Comparison of ENCODE assay signal across 10 mouse cellular contexts in genomic region chr5:137553898-137554297, GRCm38 (mm10). TPM values are rescaled to one million over a fixed set of nuclear protein-coding genes. Genes with fewer than 3 reads are reported as not detected.
A peak's percentile ranks its signal among the peaks of the same experiment; 100 is the strongest.
DNase-seq lines count a peak whose midpoint lies in the region; ATAC-seq and TF ChIP-seq lines count a peak whose summit lies in the region.
"Had no signal": no experiment of that assay in that cellular context is flagged by ENCODE, and none has a peak within 500 bp of the region (broad histone marks: within the 10 kb centered on the region; RNA-seq: fewer than 3 reads in every experiment).

No protein-coding gene starts in this region.

- ATAC-seq in heart, embryonic 11.5 days (replicated peaks; ENCODE audit: insufficient number of reproducible peaks, low FRiP score, low TSS enrichment): no peak
- no peak for ATAC-seq in embryonic facial prominence, embryonic 13.5 days (ENCODE audit: insufficient number of reproducible peaks, insufficient read depth, low FRiP score, low TSS enrichment, low read depth)
- ATAC-seq in hindbrain, embryonic 15.5 days (ENCODE audit: low FRiP score, low read depth): peak; percentile 39; the same call in 1 of the 2 replicates
- peak; percentile 55; the same call in 1 of the 2 replicates for ATAC-seq in midbrain, postnatal 0 days (ENCODE audit: low FRiP score)
- no peak for ATAC-seq in granulocyte monocyte progenitor cell, adult 5-6 weeks (replicated peaks; ENCODE audit: poor library complexity, severe bottlenecking)

- no peak overlapping the region for H3K27ac ChIP-seq in heart, embryonic 11.5 days (ENCODE audit: low read depth, low read length)
- H3K27ac ChIP-seq in embryonic facial prominence, embryonic 13.5 days: no peak overlapping the region
- peak overlapping the region; percentile 87 for H3K27ac ChIP-seq in hindbrain, embryonic 15.5 days (replicated peaks)
- H3K27ac ChIP-seq in midbrain, postnatal 0 days (ENCODE audit: low read depth, low read length): peak overlapping the region; percentile 76

- peaks cover 24% of the 10 kb centered on the region for H3K27me3 ChIP-seq in heart, embryonic 11.5 days (ENCODE audit: control insufficient read depth, insufficient read depth, low read length)
- peaks cover 20% of the 10 kb centered on the region for H3K27me3 ChIP-seq in embryonic facial prominence, embryonic 13.5 days
- H3K27me3 ChIP-seq in hindbrain, embryonic 15.5 days: no peaks in the 10 kb centered on the region
- H3K27me3 ChIP-seq in midbrain, postnatal 0 days (ENCODE audit: insufficient read depth, low read length): no peaks in the 10 kb centered on the region

- no peak for TF ChIP-seq CTCF in midbrain, postnatal 0 days (IDR thresholded peaks at IDR 0.05)

- H3K4me1 ChIP-seq in heart, embryonic 11.5 days (ENCODE audit: control insufficient read depth, insufficient read depth, low read length): no peaks in the 10 kb centered on the region
- H3K4me1 ChIP-seq in embryonic facial prominence, embryonic 13.5 days: peaks cover 7% of the 10 kb centered on the region; the same call in 1 of the 2 replicates
- H3K4me1 ChIP-seq in hindbrain, embryonic 15.5 days (replicated peaks): peaks cover 22% of the 10 kb centered on the region
- peaks cover 10% of the 10 kb centered on the region for H3K4me1 ChIP-seq in midbrain, postnatal 0 days (ENCODE audit: insufficient read depth, low read length)

- intact Hi-C loops in heart, postnatal 25 days (cut with DNase I): no loop called here

- H3K36me3 ChIP-seq in heart, embryonic 11.5 days (ENCODE audit: control insufficient read depth, insufficient read depth, low read length): no peaks in the 10 kb centered on the region
- H3K36me3 ChIP-seq in embryonic facial prominence, embryonic 13.5 days: no peaks in the 10 kb centered on the region
- H3K36me3 ChIP-seq in hindbrain, embryonic 15.5 days: no peaks in the 10 kb centered on the region
- no peaks in the 10 kb centered on the region for H3K36me3 ChIP-seq in midbrain, postnatal 0 days (ENCODE audit: insufficient read depth, low read length)

- no peaks in the 10 kb centered on the region for H3K9me3 ChIP-seq in heart, embryonic 11.5 days (replicated peaks; ENCODE audit: control insufficient read depth, low read length)
- H3K9me3 ChIP-seq in embryonic facial prominence, embryonic 13.5 days: no peaks in the 10 kb centered on the region
- no peaks in the 10 kb centered on the region for H3K9me3 ChIP-seq in hindbrain, embryonic 15.5 days
- H3K9me3 ChIP-seq in midbrain, postnatal 0 days (ENCODE audit: low read length): no peaks in the 10 kb centered on the region

- 38% methylated on average over 11 of the region's 11 CpGs for WGBS in heart, embryonic 11.5 days (ENCODE audit: insufficient replicate concordance)
- WGBS in embryonic facial prominence, embryonic 13.5 days: 49% methylated on average over 11 of the region's 11 CpGs
- WGBS in hindbrain, embryonic 15.5 days: 50% methylated on average over 11 of the region's 11 CpGs
- 44% methylated on average over 11 of the region's 11 CpGs for WGBS in midbrain, postnatal 0 days

- H3K4me2 ChIP-seq in heart, embryonic 11.5 days: peak overlapping the region; percentile 50; the same call in 1 of the 2 replicates
- H3K4me2 ChIP-seq in embryonic facial prominence, embryonic 13.5 days: 0 out of 2 replicates have a peak overlapping the region, but pooled peaks have one; percentile 58
- H3K4me2 ChIP-seq in hindbrain, embryonic 15.5 days: peak overlapping the region; percentile 80
- H3K4me2 ChIP-seq in midbrain, postnatal 0 days (ENCODE audit: low read depth, low read length, poor library complexity, severe bottlenecking): peak overlapping the region; percentile 75

- no peak overlapping the region for H3K9ac ChIP-seq in heart, embryonic 11.5 days (ENCODE audit: low read depth, low read length)
- H3K9ac ChIP-seq in embryonic facial prominence, embryonic 13.5 days: no peak overlapping the region
- peak overlapping the region; percentile 82 for H3K9ac ChIP-seq in hindbrain, embryonic 15.5 days
- H3K9ac ChIP-seq in midbrain, postnatal 0 days (replicated peaks; ENCODE audit: low read length, poor library complexity, severe bottlenecking): peak overlapping the region; percentile 84

- 0 out of 2 replicates have a peak overlapping the region, but pooled peaks have one; percentile 18 for H3K4me3 ChIP-seq in heart, embryonic 11.5 days (ENCODE audit: low read depth, low read length)
- no peak overlapping the region for H3K4me3 ChIP-seq in embryonic facial prominence, embryonic 13.5 days
- H3K4me3 ChIP-seq in hindbrain, embryonic 15.5 days: peak overlapping the region; percentile 72
- H3K4me3 ChIP-seq in midbrain, postnatal 0 days (ENCODE audit: low read depth, low read length): peak overlapping the region; percentile 63

- DNase-seq in heart, postnatal 25 days (ENCODE audit: low spot score): no peak
- DNase-seq in midbrain, postnatal 0 days (ENCODE audit: low spot score): no peak
- no peak for DNase-seq in frontal cortex, adult 2 months (ENCODE audit: extremely low spot score in 1 of 2, low spot score in 1 of 2)
- no peak for DNase-seq in lung, adult 18-20 months

RNA-seq across cellular contexts. Expression of gene Actl6b, which starts 0.6 kb away (rescaled TPM):
- polyA plus RNA-seq in heart, embryonic 11.5 days (2014; fragmentation: Nextera tagmentation; extraction: Ambion mirVana): 0.65 and 1.0 TPM in 2 replicates
- total RNA-seq in heart, postnatal 25 days (2021): not detected
- polyA plus RNA-seq in embryonic facial prominence, embryonic 13.5 days (2015; fragmentation: Nextera tagmentation; extraction: Ambion mirVana): 2.8 and 4.5 TPM in 2 replicates
- polyA plus RNA-seq in hindbrain, embryonic 15.5 days (2015; fragmentation: Nextera tagmentation; extraction: Ambion mirVana): 251 and 285 TPM in 2 replicates
- total RNA-seq in midbrain, postnatal 0 days (2014; rRNA removed): 248 and 270 TPM in 2 replicates
- 264 and 287 TPM in 2 replicates for polyA plus RNA-seq in midbrain, postnatal 0 days (2015; fragmentation: Nextera tagmentation; extraction: Ambion mirVana)
- polyA plus RNA-seq in frontal cortex, adult 2 months (2012; rRNA removed): 184 and 199 TPM in 2 replicates
- not detected in 2 replicates for total RNA-seq in granulocyte monocyte progenitor cell, adult 5-6 weeks (2014; fragmentation: Nextera tagmentation)
- not detected in 2 replicates for total RNA-seq in granulocyte monocyte progenitor cell, adult 5-6 weeks (2017)
- total RNA-seq: heart, postnatal 10 days had no signal

RNA-seq across cellular contexts. Expression of gene Tfr2, which starts 15.7 kb away (rescaled TPM):
- 2.3 and 3.5 TPM in 2 replicates for polyA plus RNA-seq in heart, embryonic 11.5 days (2014; fragmentation: Nextera tagmentation; extraction: Ambion mirVana)
- under 1 TPM in 1 of 2 experiments, not detected in 1; 0.08 TPM for total RNA-seq in heart, postnatal 25 days (2021)
- 0.35 and 1.7 TPM in 2 replicates for polyA plus RNA-seq in embryonic facial prominence, embryonic 13.5 days (2015; fragmentation: Nextera tagmentation; extraction: Ambion mirVana)
- 6.1 and 6.4 TPM in 2 replicates for polyA plus RNA-seq in hindbrain, embryonic 15.5 days (2015; fragmentation: Nextera tagmentation; extraction: Ambion mirVana)
- total RNA-seq in midbrain, postnatal 0 days (2014; rRNA removed): 22.3 and 29.6 TPM in 2 replicates
- 21.7 and 22.7 TPM in 2 replicates for polyA plus RNA-seq in midbrain, postnatal 0 days (2015; fragmentation: Nextera tagmentation; extraction: Ambion mirVana)
- 14.1 and 14.5 TPM in 2 replicates for polyA plus RNA-seq in frontal cortex, adult 2 months (2012; rRNA removed)
- 5.8 and 20.3 TPM in 2 replicates for total RNA-seq in granulocyte monocyte progenitor cell, adult 5-6 weeks (2014; fragmentation: Nextera tagmentation)
- 7.5 and 10.2 TPM in 2 replicates for total RNA-seq in granulocyte monocyte progenitor cell, adult 5-6 weeks (2017)
- total RNA-seq: heart, postnatal 10 days had no signal

RNA-seq across cellular contexts. Expression of gene Gnb2, which starts 20.6 kb away (rescaled TPM):
- 307 and 318 TPM in 2 replicates for polyA plus RNA-seq in heart, embryonic 11.5 days (2014; fragmentation: Nextera tagmentation; extraction: Ambion mirVana)
- 100 to 1,000 TPM; 245 to 246 TPM for total RNA-seq in heart, postnatal 25 days (2021)
- polyA plus RNA-seq in embryonic facial prominence, embryonic 13.5 days (2015; fragmentation: Nextera tagmentation; extraction: Ambion mirVana): 360 and 396 TPM in 2 replicates
- 516 and 544 TPM in 2 replicates for polyA plus RNA-seq in hindbrain, embryonic 15.5 days (2015; fragmentation: Nextera tagmentation; extraction: Ambion mirVana)
- 1,154 and 1,456 TPM in 2 replicates for total RNA-seq in midbrain, postnatal 0 days (2014; rRNA removed)
- 590 and 632 TPM in 2 replicates for polyA plus RNA-seq in midbrain, postnatal 0 days (2015; fragmentation: Nextera tagmentation; extraction: Ambion mirVana)
- polyA plus RNA-seq in frontal cortex, adult 2 months (2012; rRNA removed): 635 and 662 TPM in 2 replicates
- total RNA-seq in granulocyte monocyte progenitor cell, adult 5-6 weeks (2014; fragmentation: Nextera tagmentation): 335 and 473 TPM in 2 replicates
- total RNA-seq in granulocyte monocyte progenitor cell, adult 5-6 weeks (2017): 226 and 299 TPM in 2 replicates

RNA-seq across cellular contexts. Expression of gene Epo, which starts 20.9 kb away (rescaled TPM):
- polyA plus RNA-seq in heart, embryonic 11.5 days (2014; fragmentation: Nextera tagmentation; extraction: Ambion mirVana): not detected in 2 replicates
- total RNA-seq in heart, postnatal 25 days (2021): not detected
- polyA plus RNA-seq in embryonic facial prominence, embryonic 13.5 days (2015; fragmentation: Nextera tagmentation; extraction: Ambion mirVana): not detected in 2 replicates
- polyA plus RNA-seq in hindbrain, embryonic 15.5 days (2015; fragmentation: Nextera tagmentation; extraction: Ambion mirVana): not detected in 2 replicates
- not detected in 2 replicates for total RNA-seq in midbrain, postnatal 0 days (2014; rRNA removed)
- polyA plus RNA-seq in midbrain, postnatal 0 days (2015; fragmentation: Nextera tagmentation; extraction: Ambion mirVana): not detected in 2 replicates
- polyA plus RNA-seq in frontal cortex, adult 2 months (2012; rRNA removed): not detected in 2 replicates
- total RNA-seq in granulocyte monocyte progenitor cell, adult 5-6 weeks (2014; fragmentation: Nextera tagmentation): not detected in 2 replicates
- total RNA-seq in granulocyte monocyte progenitor cell, adult 5-6 weeks (2017): not detected in 2 replicates
- total RNA-seq: heart, postnatal 10 days; left cerebral cortex, adult 8-10 months had no signal

RNA-seq across cellular contexts. Expression of gene Gigyf1, which starts 35.5 kb away (rescaled TPM):
- 6.8 and 9.5 TPM in 2 replicates for polyA plus RNA-seq in heart, embryonic 11.5 days (2014; fragmentation: Nextera tagmentation; extraction: Ambion mirVana)
- 10 to 100 TPM; 28.6 to 29.1 TPM for total RNA-seq in heart, postnatal 25 days (2021)
- 16.3 and 17.1 TPM in 2 replicates for polyA plus RNA-seq in embryonic facial prominence, embryonic 13.5 days (2015; fragmentation: Nextera tagmentation; extraction: Ambion mirVana)
- polyA plus RNA-seq in hindbrain, embryonic 15.5 days (2015; fragmentation: Nextera tagmentation; extraction: Ambion mirVana): 16.4 and 18.4 TPM in 2 replicates
- 23.6 and 30.8 TPM in 2 replicates for total RNA-seq in midbrain, postnatal 0 days (2014; rRNA removed)
- polyA plus RNA-seq in midbrain, postnatal 0 days (2015; fragmentation: Nextera tagmentation; extraction: Ambion mirVana): 16.3 and 17.8 TPM in 2 replicates
- polyA plus RNA-seq in frontal cortex, adult 2 months (2012; rRNA removed): 51.1 and 56.4 TPM in 2 replicates
- 21.0 and 21.7 TPM in 2 replicates for total RNA-seq in granulocyte monocyte progenitor cell, adult 5-6 weeks (2014; fragmentation: Nextera tagmentation)
- 5.2 and 7.7 TPM in 2 replicates for total RNA-seq in granulocyte monocyte progenitor cell, adult 5-6 weeks (2017)

Comparison
In these comparisons a context has a peak if more than half of its experiments do, and no peak if none do; other contexts are left out.
1. ATAC-seq: peak in hindbrain, embryonic 15.5 days (single experiment) and midbrain, postnatal 0 days (single experiment); none in heart, embryonic 11.5 days (single experiment), embryonic facial prominence, embryonic 13.5 days (single experiment) and granulocyte monocyte progenitor cell, adult 5-6 weeks (single experiment).
2. H3K27ac ChIP-seq: peak in hindbrain, embryonic 15.5 days (single experiment) and midbrain, postnatal 0 days (single experiment); none in heart, embryonic 11.5 days (single experiment) and embryonic facial prominence, embryonic 13.5 days (single experiment).
3. H3K9ac ChIP-seq: peak in hindbrain, embryonic 15.5 days (single experiment) and midbrain, postnatal 0 days (single experiment); none in heart, embryonic 11.5 days (single experiment) and embryonic facial prominence, embryonic 13.5 days (single experiment).
4. RNA of gene Actl6b, which starts 0.6 kb away (polyA plus RNA-seq): 251 to 285 TPM in hindbrain, embryonic 15.5 days, 264 to 287 TPM in midbrain, postnatal 0 days and 184 to 199 TPM in frontal cortex, adult 2 months; 2.8 to 4.5 TPM in embryonic facial prominence, embryonic 13.5 days and 0.65 to 1.0 TPM in heart, embryonic 11.5 days; every median in the first group is over 10 times any median in the second.
5. Peak in every context shown above with its lines, with median percentiles within 50 percentile points of each other: H3K4me2 ChIP-seq.